Mouse (Mus musculus) bone marrow, adult 2 months (tissue): Measurements from ENCODE around the gene Ttc9c.
"Not testable (repeated sequence)": the region's sequence is repeated elsewhere in the genome, so short reads cannot be mapped to it uniquely, and the experiment has no call there.

Source experiments
- CTCF ChIP-seq: fragments of 200-500 bp; IDR thresholded peaks from 2 replicates; pipeline ENCODE4 v1.5.1; 2011; ENCODE audit warnings: low read length, control low read depth; ENCODE audit not compliant: control insufficient read depth, insufficient read depth
- POLR2A ChIP-seq: fragments of 200-500 bp; IDR thresholded peaks from 2 replicates; pipeline ENCODE4 v1.6.1; 2011; ENCODE audit warnings: low read depth, mild to moderate bottlenecking, control low read depth, low read length, borderline replicate concordance; ENCODE audit not compliant: control insufficient read depth

GRCm38 (mm10) chr19:8836327-8836726 lies 17.2 kb upstream of the Ttc9c start:
- not testable (repeated sequence) for TF ChIP-seq POLR2A, CTCF
